Mouse (Mus musculus) lung, postnatal 0 days (tissue): ENCODE measurements around the gene Ofd1.

Experiments used
- CTCF ChIP-seq: IDR thresholded peaks from 2 replicates; pipeline ENCODE4 v1.5.1; 2016; ENCODE audit warnings: antibody characterized with exemption, mild to moderate bottlenecking
- EP300 ChIP-seq: IDR thresholded peaks from 2 replicates; pipeline ENCODE4 v1.6.1; 2016; ENCODE audit warnings: antibody characterized with exemption, mild to moderate bottlenecking, control low read depth

- TF ChIP-seq CTCF (no peak), EP300 (no peak)
Measured at GRCm38 (mm10) chrX:166477393-166477792, 36.9 kb upstream of the Ofd1 start.
